Mouse (Mus musculus) liver, embryonic 14.5 days (tissue): ENCODE measurements around the gene Med18. TPM values are rescaled to one million over a fixed set of nuclear protein-coding genes. Genes with fewer than 3 reads are reported as not detected.

Experiments
- ATAC-seq: fragments of 200-750 bp; cut with Nextera tagmentation; 2 replicates; pipeline ENCODE4 v1.8.0; 2017; ENCODE audit warnings: moderate number of reproducible peaks, mild to moderate bottlenecking, moderate library complexity; ENCODE audit not compliant: insufficient read depth
- DNase-seq, 3 experiments: peaks; one replicate each; pipeline ENCODE4 v3.0.0-alpha.2; 2012 to 2013; ENCODE audit warnings: low read depth in 3 of 3, low spot score in 3 of 3
- H3K27ac ChIP-seq: fragments of 300-500 bp; sonication (generic); 2 replicates; pipeline ENCODE4 v1.5.1; 2014; ENCODE audit warnings: moderate library complexity, mild to moderate bottlenecking, control low read depth, inconsistent platforms
- H3K27me3 ChIP-seq: fragments of 300-500 bp; sonication (generic); 2 replicates; pipeline ENCODE4 v1.6.1; 2014; ENCODE audit warnings: mild to moderate bottlenecking, low read length, moderate library complexity; ENCODE audit not compliant: control insufficient read depth, insufficient read depth
- H3K36me3 ChIP-seq: fragments of 300-500 bp; sonication (generic); replicated peaks from 2 replicates; pipeline ENCODE4 v1.6.1; 2014; ENCODE audit warnings: low read depth; ENCODE audit not compliant: control insufficient read depth, insufficient read depth
- H3K4me1 ChIP-seq, 2 experiments: fragments of 200-500 bp in 1 of 2; fragments of 300-500 bp in 1 of 2; sonication (generic) in 1 of 2; replicated peaks; 2 replicates each; pipeline ENCODE4 v1.6.1; 2012 to 2014; ENCODE audit warnings: antibody characterized with exemption in 1 of 2, inconsistent platforms in 1 of 2, low read length in 1 of 2; ENCODE audit not compliant: control insufficient read depth in 2 of 2, insufficient read depth in 2 of 2
- H3K4me2 ChIP-seq: fragments of 300-500 bp; sonication (generic); 2 replicates; pipeline ENCODE4 v1.6.1; 2014; ENCODE audit warnings: low read depth, mild to moderate bottlenecking, control low read depth, moderate library complexity
- H3K4me3 ChIP-seq, 2 experiments: fragments of 200-500 bp in 1 of 2; fragments of 300-500 bp in 1 of 2; sonication (generic) in 1 of 2; 2 replicates each; pipeline ENCODE4 v1.5.1; 2012 to 2014; ENCODE audit warnings: low read depth in 2 of 2, low read length in 2 of 2, mild to moderate bottlenecking in 2 of 2, control low read depth in 1 of 2, inconsistent platforms in 1 of 2, moderate library complexity in 1 of 2; ENCODE audit not compliant: insufficient read depth in 1 of 2
- H3K9ac ChIP-seq: fragments of 300-500 bp; sonication (generic); replicated peaks from 2 replicates; pipeline ENCODE4 v1.6.1; 2014; ENCODE audit warnings: mild to moderate bottlenecking, control low read depth, moderate library complexity
- H3K9me3 ChIP-seq: fragments of 300-500 bp; sonication (generic); 2 replicates; pipeline ENCODE4 v1.6.1; 2016; ENCODE audit warnings: low read length, mixed read lengths; ENCODE audit not compliant: control insufficient read depth
- CTCF ChIP-seq: IDR thresholded peaks from 2 replicates; pipeline ENCODE4 v1.5.1; 2016; ENCODE audit warnings: antibody characterized with exemption, low read depth, control low read depth
- EP300 ChIP-seq: IDR thresholded peaks from 2 replicates; pipeline ENCODE4 v1.6.1; 2016; ENCODE audit warnings: antibody characterized with exemption, low read depth
- WGBS: fragments of 180-500 bp; shearing (Covaris S2); extraction: QIAGEN DNeasy Blood & Tissue Kit; methylation state at CpG from one replicate; pipeline ENCODE4 v1.1.7; 2014; ENCODE audit not compliant: insufficient replicate concordance; 5-methylcytosine and 5-hydroxymethylcytosine counted together
- polyA plus RNA-seq, 2 experiments: library from polyadenylated mRNA; depleted of rRNA in 1 of 2; stranded (reverse) in 1 of 2; unstranded in 1 of 2; fragments of >200 nt; fragmentation: Nextera tagmentation in 1 of 2; extraction: Ambion mirVana in 1 of 2; gene quantifications; 2 replicates each; pipeline versions ENCODE4 v1.2.1 to v1.2.3; 2012 to 2014

Gene Med18
- polyA plus RNA-seq, 2 experiments, result 3.4 to 4.3 TPM

GRCm38 (mm10) chr4:132473411-132473810, 9.7 kb upstream of the Med18 start:
- ATAC-seq, result no peak

GRCm38 (mm10) chr4:132469873-132470272, 6.2 kb upstream of the Med18 start:
- TF ChIP-seq CTCF, result no peak
- no peak for TF ChIP-seq EP300
- 1% methylated on average over 3 of the region's 3 CpGs for WGBS
- H3K9me3 ChIP-seq, result no peaks in the 10 kb centered on the region
- H3K4me3 ChIP-seq, result no peak overlapping the region
- H3K27me3 ChIP-seq, result no peaks in the 10 kb centered on the region
- DNase-seq (no peak), ATAC-seq (peak; percentile 34; the same call in 1 of the 2 replicates)
- H3K36me3 ChIP-seq, result no peaks in the 10 kb centered on the region
- H3K4me1 ChIP-seq, result peaks cover 0 to 17% of the 10 kb centered on the region in 2 experiments; a peak in 3 of 4 replicates
- no peak overlapping the region for H3K4me2 ChIP-seq
- no peak overlapping the region for H3K9ac ChIP-seq
- H3K27ac ChIP-seq, result no peak overlapping the region

More at GRCm38 (mm10) chr4:132473411-132473810, 9.7 kb upstream of the Med18 start:
- Histone ChIP-seq H3K27me3 (no peaks in the 10 kb centered on the region), H3K4me1 (peaks cover 0 to 18% of the 10 kb centered on the region in 2 experiments; a peak in 3 of 4 replicates), H3K4me2 (0 out of 2 replicates have a peak overlapping the region, but pooled peaks have one; percentile 16), H3K36me3 (no peaks in the 10 kb centered on the region), H3K27ac (no peak overlapping the region), H3K4me3 (no peak overlapping the region), H3K9me3 (no peaks in the 10 kb centered on the region), H3K9ac (no peak overlapping the region)
- DNase-seq, result no peak
- WGBS, result 38% methylated on average over 9 of the region's 9 CpGs
- TF ChIP-seq CTCF, result no peak
- no peak for TF ChIP-seq EP300

- H3K4me1 ChIP-seq, result peaks cover 7% of the 10 kb centered on the region in 2 experiments
- H3K4me2 ChIP-seq, result peak overlapping the region; percentile 78
- peak overlapping the region; percentile 4 for H3K27ac ChIP-seq
- no peak for DNase-seq
- H3K27me3 ChIP-seq, result no peaks in the 10 kb centered on the region
- TF ChIP-seq EP300 (no peak), CTCF (no peak)
- ATAC-seq, result no peak
- WGBS, result 2% methylated on average over 5 of the region's 5 CpGs
- H3K4me3 ChIP-seq, result peak overlapping the region; percentile 75 to 87; a peak in 3 of 4 replicates
- H3K9ac ChIP-seq, result peak overlapping the region; percentile 10
- H3K36me3 ChIP-seq, result peaks cover 23% of the 10 kb centered on the region
- H3K9me3 ChIP-seq, result no peaks in the 10 kb centered on the region
Observed at GRCm38 (mm10) chr4:132464255-132464613, 513 bp upstream of the Med18 start.

- DNase-seq (no peak), ATAC-seq (no peak)
- Histone ChIP-seq H3K36me3 (peaks cover 35% of the 10 kb centered on the region), H3K4me1 (peaks cover 6 to 7% of the 10 kb centered on the region in 2 experiments), H3K9me3 (no peaks in the 10 kb centered on the region), H3K4me3 (peak overlapping the region; percentile 75 to 87), H3K4me2 (peak overlapping the region; percentile 78), H3K9ac (peak overlapping the region; percentile 85), H3K27ac (peak overlapping the region; percentile 57; the same call in 1 of the 2 replicates), H3K27me3 (no peaks in the 10 kb centered on the region)
- 10% methylated on average over 11 of the region's 11 CpGs for WGBS
- TF ChIP-seq EP300 (no peak), CTCF (no peak)
Observed at GRCm38 (mm10) chr4:132462836-132463235, 885 bp downstream of the Med18 start.

GRCm38 (mm10) chr4:132460225-132460624, 3.5 kb downstream of the Med18 start:
- no peak for DNase-seq
- Histone ChIP-seq H3K4me3 (no peak overlapping the region), H3K36me3 (peaks cover 45% of the 10 kb centered on the region), H3K9ac (no peak overlapping the region), H3K9me3 (no peaks in the 10 kb centered on the region), H3K4me1 (peaks cover 6 to 7% of the 10 kb centered on the region in 2 experiments), H3K27me3 (no peaks in the 10 kb centered on the region), H3K27ac (no peak overlapping the region), H3K4me2 (no peak overlapping the region)
- WGBS, result 80% methylated on average over 8 of the region's 8 CpGs
- TF ChIP-seq CTCF (no peak), EP300 (no peak)
- ATAC-seq, result no peak
